Mouse (Mus musculus) heart, adult 2 months (tissue): ENCODE results near the gene Dglucy.

Source experiments
- CTCF ChIP-seq: fragments of 200-600 bp; IDR thresholded peaks from 2 replicates; pipeline ENCODE4 v1.8.1; 2022; ENCODE audit warnings: antibody characterized with exemption, mild to moderate bottlenecking, moderate library complexity
- EP300 ChIP-seq: fragments of 200-500 bp; IDR thresholded peaks from 2 replicates; pipeline ENCODE4 v1.6.1; 2011; ENCODE audit warnings: low read depth, low read length, control low read depth; ENCODE audit not compliant: insufficient read depth

GRCm38 (mm10) chr12:100785344-100785743, 6.5 kb downstream of the Dglucy start:
- TF ChIP-seq CTCF: no peak
- no peak for TF ChIP-seq EP300
